Mouse (Mus musculus) cerebellum, adult 9-10 months (tissue): ENCODE data around the gene Slc25a17.

Experiments
- DNase-seq: peaks from one replicate; pipeline ENCODE4 v3.0.0; 2022

Slc25a17 gene

DNA sequence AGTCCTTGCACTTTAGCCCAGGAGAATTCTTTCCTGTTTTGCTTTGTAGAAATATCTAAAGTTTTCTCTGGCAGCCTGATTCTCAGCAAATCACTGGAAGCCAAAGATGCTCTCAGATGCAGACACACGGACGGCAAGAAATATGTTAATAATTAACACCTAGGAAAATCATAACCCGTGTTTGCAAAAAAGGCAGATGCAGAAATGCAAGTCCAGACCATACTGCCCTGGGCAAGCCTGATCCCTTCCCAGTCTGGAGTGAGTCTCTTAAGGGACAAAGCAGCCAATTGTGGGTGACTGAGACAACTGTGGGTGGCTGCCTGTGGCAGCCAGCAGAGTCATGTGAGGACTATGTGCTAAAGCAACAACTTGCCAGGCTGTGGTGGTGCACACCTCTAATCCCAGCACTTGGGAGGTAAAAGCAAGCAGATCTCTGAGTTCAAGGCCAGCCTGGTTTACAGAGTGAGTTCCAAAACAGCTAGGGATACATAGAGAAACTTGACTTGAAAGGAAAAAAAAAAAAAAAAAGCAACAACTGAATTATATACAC is 60.0 kb downstream of the Slc25a17 start:
- no peak for DNase-seq

DNA sequence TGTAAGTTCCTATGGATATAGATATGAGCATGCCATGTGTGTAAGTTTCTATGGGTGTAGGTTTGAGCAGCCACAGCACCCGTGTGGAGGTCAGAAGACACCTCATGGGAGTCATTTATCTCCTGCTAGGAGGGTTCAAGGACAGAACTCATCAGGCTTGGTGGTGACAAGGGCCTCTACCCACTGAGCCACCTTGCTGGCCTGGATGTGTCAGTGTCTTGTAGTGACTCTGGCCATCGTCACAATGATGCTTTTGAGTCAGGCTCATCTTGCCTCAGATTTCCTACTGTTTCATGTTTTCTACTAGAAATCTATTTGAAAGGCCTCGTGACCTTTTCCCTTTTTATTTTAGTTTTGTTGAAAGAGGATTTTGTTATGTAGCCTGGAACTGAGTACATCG is 61.1 kb downstream of the Slc25a17 start:
- no peak for DNase-seq

GRCm38 (mm10) chr15:81298213-81298612 is 62.4 kb downstream of the Slc25a17 start:
- no peak for DNase-seq

DNA sequence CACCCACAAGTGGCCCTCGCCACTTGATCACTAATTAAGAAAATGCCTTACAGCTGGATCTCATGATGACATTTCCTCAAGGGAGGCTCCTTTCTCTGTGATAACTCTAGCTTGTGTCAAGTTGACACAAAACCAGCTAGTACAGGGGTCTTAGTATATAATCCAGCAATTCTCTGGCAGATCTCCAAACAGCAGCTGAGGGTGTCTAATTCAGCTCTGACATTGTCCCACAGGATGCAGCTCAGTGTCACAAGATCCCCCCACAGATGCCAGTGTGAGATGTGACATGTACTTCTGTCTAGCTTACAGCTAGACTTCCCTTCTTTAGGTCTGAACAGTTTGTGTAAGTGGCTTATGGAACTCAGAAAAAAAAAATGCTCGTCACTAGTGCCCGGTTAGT is 63.1 kb downstream of the Slc25a17 start:
- DNase-seq = no peak

GRCm38 (mm10) chr15:81294897-81295296 is 65.7 kb downstream of the Slc25a17 start:
- no peak for DNase-seq

GRCm38 (mm10) chr15:81294386-81294785 is 66.2 kb downstream of the Slc25a17 start:
- DNase-seq = no peak

DNA sequence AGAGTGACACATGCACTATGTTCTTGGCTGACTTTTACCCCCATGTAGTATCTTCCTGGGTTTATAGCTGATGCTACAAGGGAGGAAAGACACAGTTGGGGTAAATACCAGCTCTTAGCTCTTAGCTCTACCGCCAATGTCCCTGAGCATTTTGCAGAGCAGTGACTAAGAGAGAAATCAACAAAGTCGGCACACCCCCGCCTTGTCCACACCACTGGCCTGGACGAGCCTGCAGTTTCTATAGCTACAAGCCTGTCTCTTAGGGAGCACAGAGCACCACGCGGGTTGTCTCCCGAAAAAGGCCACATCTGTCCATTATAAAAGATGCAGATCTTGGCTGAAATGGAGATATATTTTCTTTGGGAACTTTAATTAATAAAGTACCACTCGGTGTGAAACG is 69.9 kb downstream of the Slc25a17 start:
- DNase-seq = no peak

DNA sequence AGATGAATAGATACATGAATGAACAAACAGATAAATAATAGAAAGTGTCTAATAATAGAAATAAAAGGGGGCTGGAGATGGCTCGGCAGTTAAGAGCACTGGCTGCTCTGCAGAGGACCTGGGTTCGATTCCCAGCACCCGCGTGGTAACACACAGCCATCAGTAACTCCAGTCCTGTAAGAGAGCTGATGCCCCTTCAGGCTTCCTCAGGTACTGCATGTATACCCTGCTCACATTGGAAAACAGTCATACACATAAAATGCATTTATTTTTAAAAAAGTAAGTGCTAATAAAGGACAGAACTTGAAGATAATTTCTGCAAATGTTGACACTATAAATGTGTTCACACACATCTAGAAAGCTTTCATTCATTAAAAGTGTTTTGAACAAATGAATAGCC is 70.4 kb downstream of the Slc25a17 start:
- DNase-seq = no peak

DNA sequence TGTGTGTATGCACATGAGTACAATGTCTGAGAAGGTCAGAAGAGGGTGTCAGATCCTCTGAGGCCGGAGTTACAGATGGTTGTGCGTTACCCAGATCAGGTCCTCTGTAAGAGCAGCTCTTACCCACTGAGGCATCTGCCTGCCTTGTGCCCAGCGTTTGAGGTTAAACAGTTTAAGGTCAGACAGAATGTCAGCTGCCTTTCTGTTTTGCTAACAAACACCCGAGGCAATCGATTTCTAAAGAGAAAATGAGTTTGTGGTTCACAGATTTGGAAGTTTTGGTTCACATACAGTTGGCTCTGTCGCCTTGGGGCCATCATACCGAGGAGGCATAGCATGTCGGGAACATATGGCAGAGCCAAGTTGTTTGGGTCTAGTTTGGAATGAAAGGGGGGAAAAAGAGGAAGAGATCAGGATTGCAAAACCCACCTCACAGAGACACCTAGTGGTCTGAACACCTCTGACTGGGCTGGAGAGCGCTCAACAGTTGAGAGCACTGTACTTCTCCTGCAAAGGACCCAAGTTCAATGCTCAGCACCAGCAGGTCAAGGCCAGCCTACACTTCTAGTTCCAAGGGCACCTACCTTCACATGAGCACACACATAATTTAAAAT is 76.4 kb downstream of the Slc25a17 start:
- DNase-seq = no peak

DNA sequence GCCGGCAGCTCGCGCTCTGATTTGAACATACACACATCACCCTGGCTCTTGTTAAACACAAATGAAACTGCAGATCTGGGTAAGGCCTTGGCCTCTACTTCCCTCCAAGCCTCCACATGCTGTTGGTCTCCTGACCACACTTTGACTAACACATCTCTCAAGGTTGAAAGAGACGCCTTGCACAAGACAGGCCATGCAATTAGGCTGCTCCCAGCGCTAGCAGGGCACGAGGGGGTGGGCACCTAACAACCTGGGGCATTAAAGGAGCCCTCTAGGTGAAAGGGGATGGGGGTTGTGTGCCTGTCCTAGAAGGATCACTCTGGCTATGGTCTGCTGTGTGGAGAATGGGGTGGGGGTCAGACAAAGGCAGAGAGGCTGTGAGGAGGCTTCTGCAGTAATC is 81.9 kb downstream of the Slc25a17 start:
- DNase-seq = no peak

DNA sequence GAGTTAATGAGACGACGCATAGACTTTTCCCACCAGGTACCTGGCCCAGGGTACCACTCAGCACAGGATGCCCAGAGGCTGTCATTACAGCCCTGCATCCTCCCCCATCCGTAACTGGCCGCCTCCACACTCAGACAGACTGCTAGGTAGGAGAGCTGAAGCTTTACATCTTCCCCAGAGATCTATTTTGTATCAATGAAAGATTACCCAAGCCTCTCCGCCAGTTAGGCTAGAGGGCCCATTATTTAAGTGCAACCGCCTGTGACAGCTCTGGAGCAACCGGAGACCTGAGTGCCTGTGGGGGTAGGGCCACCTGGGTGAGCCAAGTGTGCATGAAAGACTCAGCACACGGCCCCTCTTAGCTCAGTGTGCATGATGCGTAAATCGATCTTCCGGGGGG is 82.7 kb downstream of the Slc25a17 start:
- DNase-seq = no peak

GRCm38 (mm10) chr15:81273361-81273760 is 87.3 kb downstream of the Slc25a17 start:
- DNase-seq = no peak

- peak; percentile 84 for DNase-seq
Measured at GRCm38 (mm10) chr15:81272305-81273053, 88.1 kb downstream of the Slc25a17 start.
